Mouse (Mus musculus): Measurements from ENCODE around the gene Uty.

The Uty gene

GRCm38 (mm10) chrY:1245426-1245863 is at the start of gene Uty:
Gene Uty, minus strand, starts transcription at chrY:1245759.
- WGBS: 2% methylated on average over 21 of the region's 21 CpGs

GRCm38 (mm10) chrY:1286171-1286795 is 40.7 kb upstream of the Uty start, which contains the start of gene Ddx3y:
Gene Ddx3y, minus strand, starts transcription at chrY:1286629.
- 15% methylated on average over 31 of the region's 31 CpGs for WGBS

- WGBS: 6% methylated on average over 12 of the region's 12 CpGs
Observed at GRCm38 (mm10) chrY:1285735-1286134, 40.2 kb upstream of the Uty start.

GRCm38 (mm10) chrY:1246117-1246516 is 558 bp upstream of the Uty start:
- 27% methylated on average over 6 of the region's 6 CpGs for WGBS

GRCm38 (mm10) chrY:1244940-1245339 is 619 bp downstream of the Uty start:
- under 1% methylated on average over 9 of the region's 9 CpGs for WGBS

GRCm38 (mm10) chrY:1244421-1244820 is 1.1 kb downstream of the Uty start:
- WGBS: 53% methylated on average over 5 of the region's 5 CpGs

- 89% methylated on average over 7 of the region's 7 CpGs for WGBS
Observed at GRCm38 (mm10) chrY:1220001-1220400, 25.6 kb downstream of the Uty start.

GRCm38 (mm10) chrY:1178476-1178875 is 67.1 kb downstream of the Uty start:
- 100% methylated on average over 1 of the region's 1 CpGs for WGBS

GRCm38 (mm10) chrY:1116153-1116552 is 129.4 kb downstream of the Uty start:
- WGBS: 91% methylated on average over 5 of the region's 5 CpGs

- 14% methylated on average over 2 of the region's 2 CpGs for WGBS
Observed at GRCm38 (mm10) chrY:1114016-1114415, 131.5 kb downstream of the Uty start.

Measured in cerebral cortex, adult 2 months (tissue).